Mouse (Mus musculus) left cerebral cortex, postnatal 25 days (tissue): ENCODE measurements around the gene Vmn1r127. TPM values are rescaled to one million over a fixed set of nuclear protein-coding genes. Genes with fewer than 3 reads are reported as not detected.
"Not testable (repeated sequence)": the region's sequence is repeated elsewhere in the genome, so short reads cannot be mapped to it uniquely, and the experiment has no call there.

Experiments
- DNase-seq, 2 experiments: peaks; one replicate each; pipeline ENCODE4 v3.0.0; 2022; ENCODE audit warnings: low spot score in 2 of 2, mixed read lengths in 1 of 2
- intact Hi-C: fragments of 180-260 bp; cut with DNase I; formaldehyde crosslinking; loops from one replicate; pipeline ENCODE4 v1.15.1; 2025
- total RNA-seq, 2 experiments: library from RNA; stranded (reverse); gene quantifications; 2 replicates each; pipeline ENCODE4 v1.2.3; 2021

Vmn1r127 gene
- total RNA-seq = not detected

GRCm38 (mm10) chr7:21319761-21320160 is at the start of gene Vmn1r127:
Gene Vmn1r127, minus strand, starts transcription at chr7:21319861.
- intact Hi-C loops, DNase-seq: not testable (repeated sequence)

- DNase-seq, intact Hi-C loops: not testable (repeated sequence)
Measured at GRCm38 (mm10) chr7:21361191-21361590, 41.5 kb upstream of the Vmn1r127 start, which contains the start of gene Vmn1r129. Gene Vmn1r129, minus strand, starts transcription at chr7:21361291.

GRCm38 (mm10) chr7:21349073-21349472 is 29.4 kb upstream of the Vmn1r127 start, which contains the start of gene Vmn1r128:
Gene Vmn1r128, plus strand, starts transcription at chr7:21349373.
- DNase-seq, intact Hi-C loops: not testable (repeated sequence)

GRCm38 (mm10) chr7:21301367-21301766 is 18.3 kb downstream of the Vmn1r127 start, which contains the start of gene Vmn1r126:
Gene Vmn1r126, minus strand, starts transcription at chr7:21301467.
- DNase-seq, intact Hi-C loops: not testable (repeated sequence)

GRCm38 (mm10) chr7:21271879-21272278 is 47.8 kb downstream of the Vmn1r127 start, which contains the start of gene Vmn1r125:
Gene Vmn1r125, plus strand, starts transcription at chr7:21272179.
- DNase-seq, intact Hi-C loops: not testable (repeated sequence)

Other genes with a start within 250 kb of the Vmn1r127 start
- not detected for gene Vmn1r121, start 221.3 kb downstream of the Vmn1r127 start, total RNA-seq
- gene Vmn1r122, start 185.7 kb downstream of the Vmn1r127 start, total RNA-seq = not detected
- gene Vmn1r123, start 157.7 kb downstream of the Vmn1r127 start, total RNA-seq = not detected
- not detected for gene Gm5157, start 129.4 kb downstream of the Vmn1r127 start, total RNA-seq
- gene Vmn1r124, start 59.2 kb downstream of the Vmn1r127 start, total RNA-seq = not detected
- not detected for gene Vmn1r125, start 47.7 kb downstream of the Vmn1r127 start, total RNA-seq
- not detected for gene Vmn1r126, start 18.4 kb downstream of the Vmn1r127 start, total RNA-seq
- not detected for gene Vmn1r128, start 29.5 kb upstream of the Vmn1r127 start, total RNA-seq
- not detected for gene Vmn1r129, start 41.4 kb upstream of the Vmn1r127 start, total RNA-seq
- not detected for gene Gm6882, start 112.9 kb upstream of the Vmn1r127 start, total RNA-seq
- not detected for gene Vmn1r130, start 191.9 kb upstream of the Vmn1r127 start, total RNA-seq
- not detected for gene Vmn1r131, start 226.2 kb upstream of the Vmn1r127 start, total RNA-seq